Mouse (Mus musculus) lung, embryonic 14.5 days (tissue): Measurements from ENCODE around the gene Nyap2. TPM values are rescaled to one million over a fixed set of nuclear protein-coding genes. Genes with fewer than 3 reads are reported as not detected.
"Not testable (repeated sequence)": the region's sequence is repeated elsewhere in the genome, so short reads cannot be mapped to it uniquely, and the experiment has no call there.

Experiments used
- ATAC-seq: fragments of 200-750 bp; cut with Nextera tagmentation; 2 replicates; pipeline ENCODE4 v1.8.0; 2017; ENCODE audit warnings: mild to moderate bottlenecking, moderate TSS enrichment, moderate library complexity; ENCODE audit not compliant: insufficient read depth
- DNase-seq: peaks from one replicate; pipeline ENCODE4 v3.0.0-alpha.2; 2015
- H3K27ac ChIP-seq: fragments of 300-500 bp; sonication (generic); 2 replicates; pipeline ENCODE4 v1.5.1; 2014; ENCODE audit warnings: low read depth, mild to moderate bottlenecking, moderate library complexity
- H3K27me3 ChIP-seq: fragments of 300-500 bp; sonication (generic); 2 replicates; pipeline ENCODE4 v1.6.1; 2014; ENCODE audit warnings: low read length, control low read depth; ENCODE audit not compliant: insufficient read depth
- H3K36me3 ChIP-seq: fragments of 300-500 bp; sonication (generic); 2 replicates; pipeline ENCODE4 v1.6.1; 2014; ENCODE audit warnings: control low read depth; ENCODE audit not compliant: insufficient read depth
- H3K4me1 ChIP-seq: fragments of 300-500 bp; sonication (generic); 2 replicates; pipeline ENCODE4 v1.6.1; 2014; ENCODE audit warnings: antibody characterized with exemption, control low read depth; ENCODE audit not compliant: insufficient read depth
- H3K4me2 ChIP-seq: fragments of 300-500 bp; sonication (generic); 2 replicates; pipeline ENCODE4 v1.6.1; 2014; ENCODE audit warnings: mild to moderate bottlenecking
- H3K4me3 ChIP-seq: fragments of 300-500 bp; sonication (generic); 2 replicates; pipeline ENCODE4 v1.5.1; 2014; ENCODE audit warnings: low read depth, low read length
- H3K9ac ChIP-seq: fragments of 300-500 bp; sonication (generic); 2 replicates; pipeline ENCODE4 v1.6.1; 2014
- H3K9me3 ChIP-seq: fragments of 300-500 bp; sonication (generic); 2 replicates; pipeline ENCODE4 v1.6.1; 2016; ENCODE audit warnings: low read depth, low read length, control low read depth
- CTCF ChIP-seq: IDR thresholded peaks from 2 replicates; pipeline ENCODE4 v1.5.1; 2016; ENCODE audit warnings: antibody characterized with exemption, low read depth
- WGBS: fragments of 180-500 bp; shearing (Covaris S2); extraction: QIAGEN DNeasy Blood & Tissue Kit; methylation state at CpG from one replicate; pipeline ENCODE4 v1.1.7; 2014; 5-methylcytosine and 5-hydroxymethylcytosine counted together
- polyA plus RNA-seq: library from polyadenylated mRNA; unstranded; fragments of >200 nt; fragmentation: Nextera tagmentation; extraction: Ambion mirVana; gene quantifications from 2 replicates; pipeline ENCODE4 v1.2.1, GENCODE M21; 2014

Gene Nyap2
- polyA plus RNA-seq, 1 experiment from 2014 or later = not detected

- 68% methylated on average over 3 of the region's 3 CpGs for WGBS
- Histone ChIP-seq H3K9me3 (no peaks in the 10 kb centered on the region), H3K4me2 (no peak overlapping the region), H3K4me3 (no peak overlapping the region), H3K4me1 (no peaks in the 10 kb centered on the region), H3K9ac (no peak overlapping the region), H3K36me3 (no peaks in the 10 kb centered on the region), H3K27me3 (no peaks in the 10 kb centered on the region), H3K27ac (no peak overlapping the region)
- no peak for TF ChIP-seq CTCF
- DNase-seq (no peak), ATAC-seq (no peak)
Measured at GRCm38 (mm10) chr1:81180686-81181085, 103.9 kb downstream of the Nyap2 start.

- H3K4me1 ChIP-seq = no peaks in the 10 kb centered on the region
- H3K9me3 ChIP-seq = no peaks in the 10 kb centered on the region
- no peak for ATAC-seq
- no peak for TF ChIP-seq CTCF
- 74% methylated on average over 2 of the region's 2 CpGs for WGBS
- no peak overlapping the region for H3K9ac ChIP-seq
- no peak overlapping the region for H3K4me3 ChIP-seq
- no peak for DNase-seq
- no peak overlapping the region for H3K27ac ChIP-seq
- no peak overlapping the region for H3K4me2 ChIP-seq
- H3K36me3 ChIP-seq = no peaks in the 10 kb centered on the region
- no peaks in the 10 kb centered on the region for H3K27me3 ChIP-seq
Measured at GRCm38 (mm10) chr1:81209536-81209935, 132.8 kb downstream of the Nyap2 start.

- no peak overlapping the region for H3K27ac ChIP-seq
- no peaks in the 10 kb centered on the region for H3K9me3 ChIP-seq
- no peak overlapping the region for H3K9ac ChIP-seq
- TF ChIP-seq CTCF = no peak
- ATAC-seq = no peak
- no peak overlapping the region for H3K4me2 ChIP-seq
- 56% methylated on average over 4 of the region's 4 CpGs for WGBS
- no peaks in the 10 kb centered on the region for H3K36me3 ChIP-seq
- no peak for DNase-seq
- H3K4me3 ChIP-seq = no peak overlapping the region
- no peaks in the 10 kb centered on the region for H3K4me1 ChIP-seq
- H3K27me3 ChIP-seq = no peaks in the 10 kb centered on the region
Measured at GRCm38 (mm10) chr1:81211491-81211890, 134.7 kb downstream of the Nyap2 start.

- Histone ChIP-seq H3K27me3 (no peaks in the 10 kb centered on the region), H3K9me3 (no peaks in the 10 kb centered on the region), H3K4me3 (no peak overlapping the region), H3K36me3 (no peaks in the 10 kb centered on the region), H3K27ac (no peak overlapping the region), H3K4me2 (no peak overlapping the region), H3K9ac (no peak overlapping the region), H3K4me1 (no peaks in the 10 kb centered on the region)
- 26% methylated on average over 1 of the region's 1 CpGs for WGBS
- TF ChIP-seq CTCF = no peak
- ATAC-seq = no peak
- DNase-seq = no peak
Measured at GRCm38 (mm10) chr1:81219790-81220189, 143.0 kb downstream of the Nyap2 start.

GRCm38 (mm10) chr1:81231759-81232406 lies 155.1 kb downstream of the Nyap2 start:
- Histone ChIP-seq H3K4me1 (no peaks in the 10 kb centered on the region), H3K9ac (no peak overlapping the region), H3K9me3 (no peaks in the 10 kb centered on the region), H3K4me2 (no peak overlapping the region), H3K36me3 (no peaks in the 10 kb centered on the region), H3K27me3 (no peaks in the 10 kb centered on the region), H3K27ac (no peak overlapping the region), H3K4me3 (no peak overlapping the region)
- WGBS = 37% methylated on average over 2 of the region's 2 CpGs
- ATAC-seq = no peak
- DNase-seq = peak; percentile 51
- no peak for TF ChIP-seq CTCF

GRCm38 (mm10) chr1:81232407-81232789 lies 155.6 kb downstream of the Nyap2 start:
- not testable (repeated sequence) for H3K4me3 ChIP-seq, H3K27me3 ChIP-seq, ATAC-seq, H3K36me3 ChIP-seq, DNase-seq, H3K9ac ChIP-seq, H3K4me1 ChIP-seq, H3K27ac ChIP-seq, H3K4me2 ChIP-seq, H3K9me3 ChIP-seq
- 81% methylated on average over 5 of the region's 5 CpGs for WGBS

GRCm38 (mm10) chr1:81248447-81249205 lies 171.9 kb downstream of the Nyap2 start:
- Histone ChIP-seq H3K4me3 (no peak overlapping the region), H3K9ac (no peak overlapping the region), H3K27me3 (no peaks in the 10 kb centered on the region), H3K9me3 (no peaks in the 10 kb centered on the region), H3K36me3 (no peaks in the 10 kb centered on the region), H3K4me1 (no peaks in the 10 kb centered on the region), H3K27ac (no peak overlapping the region), H3K4me2 (no peak overlapping the region)
- ATAC-seq = no peak
- TF ChIP-seq CTCF = no peak
- DNase-seq = no peak
- WGBS = 73% methylated on average over 3 of the region's 3 CpGs
